Mouse (Mus musculus) heart, embryonic 10.5 days (tissue): Measurements from ENCODE around the gene Retn. TPM values are rescaled to one million over a fixed set of nuclear protein-coding genes. Genes with fewer than 3 reads are reported as not detected.

ENCODE experiments used
- DNase-seq: peaks from one replicate; pipeline ENCODE4 v3.0.0-alpha.2; 2017; ENCODE audit warnings: low spot score
- H3K27ac ChIP-seq: fragments of 300-500 bp; sonication (generic); 2 replicates; pipeline ENCODE4 v1.5.1; 2016; ENCODE audit warnings: mild to moderate bottlenecking
- H3K27me3 ChIP-seq: fragments of 300-500 bp; sonication (generic); 2 replicates; pipeline ENCODE4 v1.6.1; 2016; ENCODE audit warnings: mild to moderate bottlenecking; ENCODE audit not compliant: poor library complexity, insufficient read depth, severe bottlenecking
- H3K36me3 ChIP-seq: fragments of 300-500 bp; sonication (generic); 2 replicates; pipeline ENCODE4 v1.6.1; 2016; ENCODE audit warnings: mild to moderate bottlenecking, moderate library complexity
- H3K4me1 ChIP-seq: fragments of 300-500 bp; sonication (generic); 2 replicates; pipeline ENCODE4 v1.6.1; 2016; ENCODE audit warnings: mild to moderate bottlenecking
- H3K4me3 ChIP-seq: fragments of 300-500 bp; sonication (generic); 2 replicates; pipeline ENCODE4 v1.5.1; 2016; ENCODE audit warnings: mild to moderate bottlenecking, moderate library complexity
- H3K9me3 ChIP-seq: fragments of 300-500 bp; sonication (generic); 2 replicates; pipeline ENCODE4 v1.6.1; 2016; ENCODE audit warnings: mild to moderate bottlenecking, moderate library complexity
- WGBS: fragments of 180-500 bp; shearing (Covaris S2); methylation state at CpG from one replicate; pipeline ENCODE4 v1.1.7; 2016; 5-methylcytosine and 5-hydroxymethylcytosine counted together
- polyA plus RNA-seq: library from polyadenylated mRNA; unstranded; fragments of >200 nt; fragmentation: Nextera tagmentation; extraction: Ambion mirVana; gene quantifications from 2 replicates; pipeline ENCODE4 v1.2.1, GENCODE M21; 2016

Gene Retn
- polyA plus RNA-seq, 1 experiment from 2014 or later, result 0.15 TPM

DNA sequence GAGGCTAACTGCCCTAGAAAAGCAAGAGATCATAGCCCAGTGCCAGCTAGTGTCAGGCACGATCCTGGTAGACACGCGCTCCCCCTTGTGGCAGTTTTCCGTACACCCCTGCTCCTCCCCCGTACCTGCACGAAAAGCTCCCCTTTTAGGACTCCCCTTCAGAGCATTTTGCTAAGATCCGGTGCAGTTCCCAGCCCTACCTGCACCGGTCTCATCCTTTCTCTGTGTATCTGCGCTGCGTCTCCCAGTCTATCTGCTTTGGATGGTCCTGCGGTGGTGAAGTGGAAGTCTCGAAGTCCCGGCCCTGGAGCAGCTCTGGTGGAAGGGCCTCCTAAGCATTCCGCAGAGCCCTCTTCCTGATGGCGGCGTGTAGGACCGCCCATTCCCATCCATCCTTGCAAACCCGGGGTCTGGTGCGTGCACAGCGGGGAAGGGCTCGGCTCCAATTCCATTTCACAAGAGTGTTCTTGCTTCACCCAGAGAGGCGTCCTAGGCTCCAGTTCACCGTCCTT lies 16.5 kb downstream of the Retn start, which contains the start of gene Fcor:
Fcor (minus strand) TSS at position 383 of the 512 bp plus-strand sequence.
- no peaks in the 10 kb centered on the region for H3K36me3 ChIP-seq
- under 1% methylated on average over 23 of the region's 23 CpGs for WGBS
- H3K27me3 ChIP-seq, result no peaks in the 10 kb centered on the region
- H3K9me3 ChIP-seq, result no peaks in the 10 kb centered on the region
- H3K4me3 ChIP-seq, result peak within 1 kb of the TSS; percentile 69
- peak; percentile 91 for DNase-seq
- H3K4me1 ChIP-seq, result 0 out of 2 replicates have a peak, but pooled peaks cover 4% of the 10 kb centered on the region
- H3K27ac ChIP-seq, result peak within 1 kb of the TSS; percentile 88

DNA sequence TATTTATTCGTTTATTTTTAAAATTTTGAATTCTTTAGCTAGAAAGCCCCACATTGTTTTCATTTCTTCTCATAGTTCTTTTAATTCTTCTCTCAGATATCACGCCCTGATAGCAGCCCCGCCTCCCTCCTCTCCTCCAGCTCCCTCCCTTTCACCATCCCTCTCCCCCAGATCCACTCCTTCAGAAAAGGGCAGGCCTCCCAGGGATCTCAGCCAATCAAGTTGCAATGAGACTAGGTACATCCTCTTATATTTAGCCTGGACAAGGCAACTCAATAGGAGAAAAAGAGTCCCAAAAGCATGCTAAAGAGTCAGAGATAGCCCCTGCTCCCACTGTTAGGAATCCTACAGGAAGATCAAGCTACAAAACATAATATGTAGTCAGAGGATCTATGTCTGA lies 19.1 kb downstream of the Retn start:
- Histone ChIP-seq H3K9me3 (no peaks in the 10 kb centered on the region), H3K36me3 (peaks cover 12% of the 10 kb centered on the region), H3K27me3 (no peaks in the 10 kb centered on the region), H3K27ac (no peak overlapping the region), H3K4me1 (0 out of 2 replicates have a peak, but pooled peaks cover 13% of the 10 kb centered on the region), H3K4me3 (no peak overlapping the region)
- DNase-seq, result no peak
- WGBS, result 44% methylated on average over 3 of the region's 3 CpGs

DNA sequence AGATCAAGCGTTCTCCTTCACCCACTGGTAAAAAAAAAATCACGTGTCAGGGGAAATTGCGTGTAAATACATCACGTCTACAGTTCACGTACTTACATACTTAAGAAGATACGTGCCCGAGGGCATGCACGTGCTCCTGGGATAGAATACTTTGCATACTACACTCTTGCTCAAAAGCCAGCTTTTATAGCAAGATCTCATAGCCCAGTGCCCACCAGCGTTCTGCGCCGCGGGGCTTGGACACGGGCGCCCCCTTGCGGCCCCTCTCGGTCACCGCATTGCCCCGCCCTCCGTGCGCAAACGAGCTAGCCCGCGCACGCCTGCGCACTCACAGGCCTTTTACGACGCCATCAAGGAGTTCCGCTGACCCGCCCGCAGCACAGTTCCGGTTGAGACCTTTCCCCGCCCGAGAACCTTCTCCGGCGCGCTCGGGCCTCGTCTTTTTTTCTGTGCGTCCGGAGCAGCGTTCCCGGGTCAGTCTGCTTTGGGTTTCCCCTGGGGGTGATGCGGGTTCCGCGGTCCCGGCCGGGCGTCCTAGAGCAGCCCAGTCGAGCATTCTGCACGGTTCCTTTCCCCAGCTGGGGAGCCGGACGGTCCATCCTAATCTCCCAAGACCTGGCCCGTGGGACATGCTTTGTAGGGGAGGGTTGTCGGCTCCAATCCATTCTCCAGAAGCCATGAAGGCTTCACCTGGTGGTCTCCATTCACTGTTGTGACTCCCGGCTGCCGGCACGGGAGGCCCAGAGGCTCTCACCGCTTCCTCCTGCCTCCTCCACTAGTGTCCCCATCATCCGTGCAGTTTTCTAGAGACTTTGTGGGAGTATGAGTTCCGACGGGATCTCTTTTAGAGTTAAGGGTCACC lies 20.8 kb downstream of the Retn start, which contains the start of gene Trappc5:
Trappc5 (plus strand) TSS at position 169 of the 862 bp plus-strand sequence.
- H3K36me3 ChIP-seq, result peaks cover 29% of the 10 kb centered on the region
- peak within 1 kb of the TSS; percentile 95 for H3K4me3 ChIP-seq
- H3K9me3 ChIP-seq, result no peaks in the 10 kb centered on the region
- peak within 1 kb of the TSS; percentile 96 for H3K27ac ChIP-seq
- no peaks in the 10 kb centered on the region for H3K27me3 ChIP-seq
- under 1% methylated on average over 61 of the region's 61 CpGs for WGBS
- peak; percentile 97 for DNase-seq
- H3K4me1 ChIP-seq, result 0 out of 2 replicates have a peak, but pooled peaks cover 13% of the 10 kb centered on the region

DNA sequence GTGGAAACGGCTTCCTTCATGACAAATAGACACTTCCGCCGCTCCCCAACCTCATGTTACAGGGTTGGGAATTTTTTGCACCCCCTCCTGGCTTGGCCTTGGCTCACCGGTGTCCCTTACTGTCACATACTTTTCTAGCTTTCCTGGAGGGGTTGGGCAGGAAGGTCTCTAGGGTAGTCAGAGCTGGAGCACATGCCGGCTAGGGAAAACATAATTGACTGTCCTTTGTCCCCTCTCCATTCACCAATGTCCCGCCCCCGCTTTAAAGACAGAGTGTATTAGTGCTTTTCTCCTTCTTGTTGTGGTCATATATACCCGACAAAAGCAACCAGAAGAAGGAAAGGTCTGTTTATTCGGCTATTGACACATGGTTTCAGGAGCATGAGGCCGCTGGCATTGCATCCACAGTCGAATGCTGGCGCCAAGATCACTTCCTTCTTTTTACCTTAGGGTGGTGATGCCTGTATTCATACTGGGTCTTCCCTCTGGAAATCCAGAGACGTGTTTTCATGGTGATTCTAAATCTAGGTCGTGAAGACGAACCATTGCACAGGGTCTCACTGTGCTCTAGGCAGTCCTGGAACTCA lies 21.5 kb downstream of the Retn start:
- 6% methylated on average over 15 of the region's 15 CpGs for WGBS
- Histone ChIP-seq H3K9me3 (no peaks in the 10 kb centered on the region), H3K27me3 (no peaks in the 10 kb centered on the region), H3K27ac (peak overlapping the region; percentile 96), H3K4me3 (peak overlapping the region; percentile 95), H3K4me1 (0 out of 2 replicates have a peak, but pooled peaks cover 13% of the 10 kb centered on the region), H3K36me3 (peaks cover 36% of the 10 kb centered on the region)
- DNase-seq, result no peak

DNA sequence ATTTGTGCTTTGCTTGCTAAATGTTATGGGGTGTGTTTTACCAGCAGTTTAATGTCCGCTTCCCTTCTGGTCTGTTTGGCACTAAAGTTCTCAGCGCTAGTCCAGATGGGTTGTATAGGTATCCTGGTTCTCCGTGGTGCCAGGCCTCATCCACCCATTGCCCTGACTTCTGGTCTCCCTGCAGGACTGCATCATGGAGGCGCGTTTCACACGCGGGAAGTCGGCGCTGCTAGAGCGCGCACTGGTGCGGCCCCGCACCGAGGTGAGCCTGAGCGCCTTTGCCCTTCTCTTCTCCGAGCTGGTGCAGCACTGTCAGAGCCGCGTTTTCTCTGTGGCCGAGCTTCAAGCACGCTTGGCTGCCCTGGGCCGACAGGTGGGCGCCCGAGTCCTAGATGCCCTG lies 23.3 kb downstream of the Retn start:
- H3K4me3 ChIP-seq, result no peak overlapping the region
- WGBS, result 94% methylated on average over 23 of the region's 23 CpGs

DNA sequence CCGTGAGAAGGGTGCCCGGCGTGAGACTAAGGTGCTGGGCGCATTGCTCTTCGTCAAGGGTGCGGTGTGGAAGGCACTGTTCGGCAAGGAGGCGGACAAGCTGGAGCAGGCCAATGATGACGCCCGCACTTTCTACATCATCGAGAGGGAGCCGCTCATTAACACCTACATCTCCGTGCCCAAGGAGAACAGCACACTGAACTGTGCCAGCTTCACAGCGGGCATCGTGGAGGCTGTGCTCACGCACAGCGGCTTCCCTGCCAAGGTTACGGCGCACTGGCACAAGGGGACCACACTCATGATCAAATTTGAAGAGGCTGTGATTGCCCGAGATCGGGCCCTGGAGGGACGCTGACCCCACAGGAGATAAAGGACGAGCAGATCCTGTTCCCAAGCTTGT lies 23.7 kb downstream of the Retn start:
- no peak overlapping the region for H3K4me3 ChIP-seq
- 0 out of 2 replicates have a peak, but pooled peaks cover 13% of the 10 kb centered on the region for H3K4me1 ChIP-seq
- 91% methylated on average over 23 of the region's 23 CpGs for WGBS
- H3K27ac ChIP-seq, result no peak overlapping the region
- peaks cover 41% of the 10 kb centered on the region for H3K36me3 ChIP-seq
- no peak for DNase-seq
- no peaks in the 10 kb centered on the region for H3K9me3 ChIP-seq
- no peaks in the 10 kb centered on the region for H3K27me3 ChIP-seq

More for the DNA sequence above, 23.3 kb downstream of the Retn start:
- 0 out of 2 replicates have a peak, but pooled peaks cover 13% of the 10 kb centered on the region for H3K4me1 ChIP-seq
- H3K9me3 ChIP-seq, result no peaks in the 10 kb centered on the region
- peaks cover 41% of the 10 kb centered on the region for H3K36me3 ChIP-seq
- no peak for DNase-seq
- H3K27me3 ChIP-seq, result no peaks in the 10 kb centered on the region
- no peak overlapping the region for H3K27ac ChIP-seq

DNA sequence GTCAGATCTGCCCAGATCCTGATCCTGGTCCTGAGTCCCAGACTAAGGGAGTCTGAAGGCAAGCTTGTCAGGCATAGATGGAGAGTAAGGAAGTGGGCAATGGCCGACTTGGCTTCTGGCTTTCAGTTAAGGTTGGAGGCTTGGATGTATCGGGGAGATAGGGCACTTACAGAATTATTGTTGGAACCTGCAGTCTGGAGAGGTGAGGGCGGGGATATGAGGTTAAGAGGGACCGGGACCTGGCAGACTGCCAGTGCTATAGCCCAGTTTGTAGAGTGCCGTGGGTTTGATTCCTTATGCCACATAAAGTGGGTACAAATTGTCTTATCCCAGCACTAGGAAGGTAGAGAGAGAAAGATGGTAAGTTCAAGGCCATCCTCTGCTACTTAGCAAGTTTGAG lies 24.1 kb downstream of the Retn start:
- peaks cover 41% of the 10 kb centered on the region for H3K36me3 ChIP-seq
- WGBS, result 93% methylated on average over 5 of the region's 5 CpGs
- H3K4me1 ChIP-seq, result 0 out of 2 replicates have a peak, but pooled peaks cover 13% of the 10 kb centered on the region
- no peak overlapping the region for H3K4me3 ChIP-seq
- H3K9me3 ChIP-seq, result no peaks in the 10 kb centered on the region
- no peak overlapping the region for H3K27ac ChIP-seq
- DNase-seq, result no peak
- no peaks in the 10 kb centered on the region for H3K27me3 ChIP-seq

DNA sequence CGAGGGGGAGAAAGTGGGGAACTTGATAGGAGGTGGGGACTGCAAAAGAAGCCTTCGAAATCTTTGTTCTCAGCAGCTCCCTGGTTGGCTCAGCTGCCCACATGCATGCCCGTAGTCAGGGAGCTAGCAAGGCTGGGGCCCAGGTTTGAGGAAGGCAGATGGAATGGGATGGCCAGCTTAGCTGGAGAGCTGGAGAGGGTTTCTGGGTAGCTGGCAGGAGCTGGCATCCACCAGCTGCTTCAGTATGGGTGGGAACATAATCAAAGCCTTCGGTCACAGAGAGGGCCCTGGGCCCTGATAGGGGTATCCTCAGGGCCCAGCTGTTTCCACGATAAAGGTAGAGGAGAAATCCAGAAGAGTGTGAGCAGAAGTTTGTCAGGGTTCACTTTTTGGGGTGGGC lies 26.9 kb downstream of the Retn start:
- no peak for DNase-seq
- H3K4me1 ChIP-seq, result 0 out of 2 replicates have a peak, but pooled peaks cover 7% of the 10 kb centered on the region
- peaks cover 41% of the 10 kb centered on the region for H3K36me3 ChIP-seq
- WGBS, result 87% methylated on average over 5 of the region's 5 CpGs
- no peak overlapping the region for H3K4me3 ChIP-seq
- no peaks in the 10 kb centered on the region for H3K27me3 ChIP-seq
- no peaks in the 10 kb centered on the region for H3K9me3 ChIP-seq
- no peak overlapping the region for H3K27ac ChIP-seq

DNA sequence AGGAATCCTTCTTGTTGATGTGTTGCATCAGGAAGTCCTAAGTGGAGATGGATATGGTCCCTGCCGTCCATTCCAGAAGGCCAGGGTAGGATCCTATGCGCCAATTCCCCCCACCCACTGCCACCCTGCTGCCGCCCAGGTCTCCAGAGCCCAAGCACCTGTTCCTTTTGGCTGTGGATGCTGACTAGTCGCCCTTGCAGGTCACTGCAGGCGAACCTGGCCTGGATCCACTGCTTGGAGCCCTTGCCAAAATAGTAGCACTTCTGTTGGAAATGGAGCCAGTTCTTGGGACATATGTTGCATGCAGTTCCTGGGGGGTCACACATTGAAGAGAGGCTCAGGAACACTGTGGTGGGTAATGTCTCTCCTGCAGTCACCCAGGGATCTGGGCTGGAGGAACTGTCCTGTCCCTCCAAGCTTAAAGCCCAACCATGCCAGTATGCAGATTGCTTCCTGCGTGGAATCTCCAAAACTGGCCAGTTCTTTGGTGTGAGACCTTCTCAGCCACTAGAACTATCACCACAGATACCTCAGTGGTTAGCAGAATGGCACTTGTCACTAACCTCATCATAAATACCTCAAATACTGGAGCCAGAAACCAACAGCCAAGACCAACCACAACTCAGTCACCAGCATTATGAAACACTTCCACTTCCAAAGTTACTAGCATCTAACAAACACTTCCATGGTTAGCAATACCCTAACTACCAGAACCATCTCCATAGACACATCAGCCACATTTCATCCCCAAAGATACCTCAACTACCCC lies 28.0 kb downstream of the Retn start:
- Histone ChIP-seq H3K27ac (no peak overlapping the region), H3K4me1 (0 out of 2 replicates have a peak, but pooled peaks cover 4% of the 10 kb centered on the region), H3K4me3 (no peak overlapping the region), H3K27me3 (no peaks in the 10 kb centered on the region), H3K9me3 (no peaks in the 10 kb centered on the region), H3K36me3 (peaks cover 39% of the 10 kb centered on the region)
- WGBS, result 69% methylated on average over 6 of the region's 6 CpGs
- DNase-seq, result no peak

DNA sequence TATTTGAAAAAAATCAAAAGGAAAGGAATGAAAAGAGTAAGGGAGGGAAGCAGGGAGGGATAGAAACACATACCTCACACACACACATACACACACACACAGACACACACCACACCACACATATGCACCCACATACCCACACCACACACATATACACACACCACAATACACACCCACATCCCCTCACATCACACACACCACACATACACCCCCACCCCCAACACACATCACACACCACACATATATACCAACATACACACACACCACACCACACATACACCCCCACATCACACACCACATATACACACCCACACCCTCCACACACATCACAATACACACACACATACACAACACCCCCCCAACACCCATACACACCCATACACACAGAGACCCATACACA lies 29.0 kb downstream of the Retn start:
- Histone ChIP-seq H3K4me3 (no peak overlapping the region), H3K27ac (no peak overlapping the region), H3K27me3 (no peaks in the 10 kb centered on the region), H3K9me3 (no peaks in the 10 kb centered on the region), H3K36me3 (peaks cover 30% of the 10 kb centered on the region), H3K4me1 (no peaks in the 10 kb centered on the region)
- DNase-seq, result no peak

DNA sequence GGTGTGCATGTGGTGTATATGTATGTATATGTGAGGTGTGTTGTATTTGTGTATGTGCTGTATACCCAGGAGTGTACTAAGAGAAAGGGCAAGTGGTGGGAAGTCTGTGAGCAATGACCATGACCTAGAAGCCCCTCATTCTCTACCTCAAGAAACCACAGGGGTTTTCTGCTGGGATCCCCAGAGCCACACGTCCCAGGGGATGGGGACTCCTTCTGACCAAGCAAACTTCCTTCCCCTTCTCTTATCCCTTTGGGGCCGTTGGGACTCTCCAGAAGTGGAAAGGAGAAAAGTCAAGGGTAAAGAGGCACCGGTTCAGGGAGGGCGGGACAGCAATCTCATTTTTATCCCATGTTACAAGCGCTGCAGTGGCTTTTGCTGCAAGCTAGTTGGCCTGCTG lies 29.9 kb downstream of the Retn start:
- Histone ChIP-seq H3K27ac (no peak overlapping the region), H3K4me3 (no peak overlapping the region), H3K4me1 (no peaks in the 10 kb centered on the region), H3K27me3 (no peaks in the 10 kb centered on the region), H3K9me3 (no peaks in the 10 kb centered on the region), H3K36me3 (peaks cover 21% of the 10 kb centered on the region)
- WGBS, result 62% methylated on average over 5 of the region's 5 CpGs
- no peak for DNase-seq

DNA sequence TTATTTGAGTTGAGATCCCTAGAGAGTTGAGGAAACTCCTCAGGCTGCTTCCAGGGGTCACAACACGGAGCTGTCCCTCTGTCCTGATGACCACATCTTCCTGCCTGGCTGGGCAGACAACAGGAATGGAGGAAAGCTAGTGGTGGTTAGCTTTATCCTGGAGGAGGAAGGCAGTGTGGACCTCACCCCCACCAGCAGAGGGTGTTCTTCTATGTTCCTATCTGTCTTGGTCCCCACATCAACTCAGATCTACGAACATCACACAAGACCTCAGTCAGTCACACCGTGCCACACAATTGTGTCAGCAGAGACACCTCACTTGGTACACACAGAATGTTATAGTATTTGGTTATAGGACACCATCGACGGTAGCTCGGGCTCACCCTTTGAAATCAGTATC lies 32.0 kb downstream of the Retn start:
- H3K36me3 ChIP-seq, result 0 out of 2 replicates have a peak, but pooled peaks cover under 1% of the 10 kb centered on the region
- DNase-seq, result no peak
- WGBS, result 68% methylated on average over 6 of the region's 6 CpGs
- no peak overlapping the region for H3K4me3 ChIP-seq
- H3K27me3 ChIP-seq, result no peaks in the 10 kb centered on the region
- H3K27ac ChIP-seq, result no peak overlapping the region
- H3K9me3 ChIP-seq, result no peaks in the 10 kb centered on the region
- H3K4me1 ChIP-seq, result no peaks in the 10 kb centered on the region
